Mouse (Mus musculus) liver, embryonic 15.5 days (tissue): ENCODE data around the gene BC024063. TPM values are rescaled to one million over a fixed set of nuclear protein-coding genes. Genes with fewer than 3 reads are reported as not detected.

ENCODE experiments used
- polyA plus RNA-seq: library from polyadenylated mRNA; unstranded; fragments of >200 nt; fragmentation: Nextera tagmentation; extraction: Ambion mirVana; gene quantifications from 2 replicates; pipeline ENCODE4 v1.2.1, GENCODE M21; 2015

BC024063 gene
- polyA plus RNA-seq, 1 experiment from 2014 or later = 0.60 TPM

Other genes with a start within 250 kb of the BC024063 start
- 1.4 and 2.0 TPM in 2 replicates for gene Gm32687, start 219.4 kb upstream of the BC024063 start, polyA plus RNA-seq
- gene Zfp781, start 152.9 kb upstream of the BC024063 start, polyA plus RNA-seq = 0.13 and 0.28 TPM in 2 replicates
- 1.8 and 2.3 TPM in 2 replicates for gene Zfp873, start 35.2 kb upstream of the BC024063 start, polyA plus RNA-seq
- gene AU041133, start 44.7 kb downstream of the BC024063 start, polyA plus RNA-seq = 1.0 and 1.2 TPM in 2 replicates
- 1.6 and 2.1 TPM in 2 replicates for gene Zfp938, start 157.9 kb downstream of the BC024063 start, polyA plus RNA-seq
- not detected in 2 replicates for gene 4932415D10Rik, start 233.2 kb downstream of the BC024063 start, polyA plus RNA-seq